Mouse (Mus musculus) embryo, embryonic 11.5 days (tissue): ENCODE data around the gene Ctla2b.
"Not testable (repeated sequence)": the region's sequence is repeated elsewhere in the genome, so short reads cannot be mapped to it uniquely, and the experiment has no call there.

ENCODE experiments used
- DNase-seq: peaks from one replicate; pipeline ENCODE4 v3.0.0-alpha.2; 2012; ENCODE audit warnings: low read depth, low spot score

Gene Ctla2b

DNA sequence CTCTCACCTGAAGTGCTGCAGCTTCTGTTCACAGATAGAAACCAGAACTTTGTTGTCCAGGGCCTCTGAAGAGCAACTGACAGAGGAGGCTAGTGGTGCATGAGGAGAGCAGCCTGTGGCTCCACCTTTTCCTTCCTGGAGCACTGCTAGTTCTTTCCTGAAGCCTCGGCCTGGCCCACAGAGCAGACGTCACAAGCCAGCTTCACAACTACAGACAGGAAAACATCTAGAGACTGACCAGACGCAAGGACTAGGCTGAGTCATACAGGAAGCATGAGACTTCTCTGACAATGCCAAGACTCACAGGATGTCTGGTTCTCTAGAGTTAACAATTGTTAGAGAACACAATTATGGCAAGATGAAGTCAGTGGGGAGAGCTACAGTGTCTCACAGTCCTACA is at the start of gene Ctla2b:
Ctla2b (minus strand) TSS at position 120 of the 400 bp plus-strand sequence.
- no peak for DNase-seq

DNA sequence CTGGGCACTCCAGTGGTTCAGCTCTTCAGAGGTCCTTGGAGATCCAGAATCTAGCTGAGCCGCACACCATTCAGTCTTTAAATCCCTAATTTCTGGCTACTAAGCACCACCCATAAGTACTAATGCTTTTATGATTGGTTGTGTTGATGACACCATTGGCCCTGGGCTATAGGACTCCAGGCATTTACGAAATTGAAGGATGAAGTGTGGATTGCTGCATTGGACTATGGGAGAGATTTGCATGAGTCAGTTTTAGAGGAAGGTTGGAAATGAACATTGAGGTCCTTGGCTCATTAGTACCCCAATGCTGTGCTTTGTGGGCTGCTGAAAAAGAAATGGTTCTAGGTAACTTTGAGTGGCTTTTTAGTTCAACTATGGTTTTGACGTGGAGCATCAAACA is 44.6 kb upstream of the Ctla2b start, which contains the start of gene Tpbpa:
Tpbpa (minus strand) TSS at position 101 of the 400 bp plus-strand sequence.
- DNase-seq: not testable (repeated sequence)

DNA sequence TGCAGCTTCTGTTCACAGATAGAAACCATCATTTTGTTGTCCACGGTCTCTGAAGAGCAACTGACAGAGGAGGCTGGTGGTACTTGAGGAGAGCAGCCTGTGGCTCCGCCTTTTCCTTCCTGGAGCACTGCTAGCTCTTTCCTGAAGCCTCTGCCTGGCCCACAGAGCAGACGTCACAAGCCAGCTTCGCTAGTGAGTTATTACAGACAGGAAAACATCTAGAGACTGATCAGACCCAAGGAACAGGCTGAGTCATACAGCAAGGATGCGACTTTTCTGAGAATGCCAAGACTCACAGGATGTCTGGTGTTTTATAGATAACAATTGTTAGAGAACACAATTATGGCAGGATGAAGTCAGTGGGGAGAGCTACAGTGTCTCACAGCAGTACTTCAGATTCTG is 39.3 kb upstream of the Ctla2b start, which contains the start of the genes Gm49391 and Ctla2a:
Gm49391 (minus strand) TSS at position 72 of the 402 bp plus-strand sequence.
Ctla2a (minus strand) TSS at position 126 of the 402 bp plus-strand sequence.
- no peak for DNase-seq

DNA sequence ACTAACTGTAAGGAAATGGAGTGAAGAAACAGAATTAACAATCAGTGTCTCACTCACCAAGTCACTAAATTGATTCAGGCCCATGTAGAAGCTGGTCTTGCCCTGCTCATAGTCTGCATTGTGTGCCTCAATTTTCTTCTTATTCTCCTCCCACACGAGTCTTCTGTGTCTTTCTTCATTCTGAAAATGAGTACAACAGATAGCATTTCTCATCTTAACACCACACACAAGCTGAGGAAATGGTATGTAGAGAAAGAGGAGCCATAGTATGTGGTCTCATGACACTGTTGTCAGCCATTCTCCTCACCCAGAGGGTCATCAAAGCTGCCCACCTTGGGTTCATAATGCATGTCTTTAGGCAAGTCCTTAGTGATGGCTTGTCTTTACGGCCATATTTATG is 38.2 kb upstream of the Ctla2b start, which contains the start of gene Gm49393:
Gm49393 (minus strand) TSS at position 101 of the 400 bp plus-strand sequence.
- not testable (repeated sequence) for DNase-seq

DNA sequence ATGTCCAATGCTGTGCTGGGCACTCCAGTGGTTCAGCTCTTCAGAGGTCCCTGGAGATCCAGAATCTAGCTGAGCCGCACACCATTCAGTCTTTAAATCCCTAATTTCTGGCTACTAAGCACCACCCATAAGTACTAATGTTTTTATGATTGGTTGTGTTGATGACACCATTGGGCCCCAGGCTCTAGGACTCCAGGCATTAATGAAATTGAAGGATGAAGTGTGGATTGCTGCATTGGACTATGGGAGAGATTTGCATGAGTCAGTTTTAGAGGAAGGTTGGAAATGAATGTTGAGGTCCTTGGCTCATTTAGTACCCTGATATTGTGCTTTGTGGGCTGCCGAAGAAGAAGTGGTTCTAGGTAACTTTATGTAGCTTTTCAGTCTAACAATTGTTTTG is 7.5 kb upstream of the Ctla2b start, which contains the start of gene Tpbpb:
Tpbpb (minus strand) TSS at position 101 of the 400 bp plus-strand sequence.
- not testable (repeated sequence) for DNase-seq

DNA sequence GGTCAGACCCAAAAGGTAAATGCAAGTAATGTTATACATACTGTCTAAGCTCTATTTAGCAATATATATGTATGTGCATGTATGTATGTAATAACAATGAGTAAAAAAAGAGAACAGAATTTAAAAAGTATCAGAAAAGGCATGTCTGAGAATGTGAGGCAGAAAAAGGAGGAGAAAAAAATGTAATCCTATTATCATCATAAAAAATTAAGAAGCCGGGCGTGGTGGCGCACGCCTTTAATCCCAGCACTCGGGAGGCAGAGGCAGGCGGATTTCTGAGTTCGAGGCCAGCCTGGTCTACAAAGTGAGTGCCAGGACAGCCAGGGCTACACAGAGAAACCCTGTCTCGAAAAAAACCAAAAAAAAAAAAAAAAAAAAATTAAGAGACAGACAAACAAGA is 453 bp downstream of the Ctla2b start, which contains the start of gene Gm49392:
Gm49392 (minus strand) TSS at position 101 of the 400 bp plus-strand sequence.
- not testable (repeated sequence) for DNase-seq

DNA sequence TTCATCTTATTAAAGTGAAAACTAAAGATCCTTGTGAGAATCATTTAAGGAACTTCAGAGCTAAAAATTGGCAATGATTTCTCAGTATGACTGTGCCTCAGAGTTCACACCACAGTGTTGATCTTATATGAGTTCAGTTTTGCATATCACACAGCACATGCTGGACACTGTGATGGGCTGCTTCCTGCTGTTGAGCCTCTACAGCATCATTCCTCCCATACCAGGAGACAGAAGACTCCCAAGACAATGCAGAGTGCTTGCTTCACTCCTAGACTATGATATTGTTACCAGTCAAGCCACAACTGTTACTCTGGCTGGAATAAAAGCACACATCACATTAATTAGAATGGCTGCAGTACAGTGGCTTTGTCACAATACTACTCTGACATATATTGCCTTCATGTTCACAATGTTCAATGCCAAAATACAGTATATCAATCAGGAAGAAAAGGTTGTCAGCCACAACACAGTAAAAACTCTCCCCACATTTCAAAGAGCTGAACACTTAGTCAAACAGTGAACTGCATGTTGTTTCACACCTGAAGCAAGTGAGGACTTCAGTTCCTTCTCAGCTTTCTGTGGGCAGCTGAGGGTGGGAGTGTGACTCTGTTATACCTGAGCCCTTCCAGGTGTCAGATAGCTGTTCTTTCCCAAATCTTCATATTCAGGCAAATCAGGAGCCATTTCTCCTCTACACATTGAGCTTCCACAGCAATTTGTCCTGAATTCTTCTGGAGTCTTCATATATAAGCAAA is 1.7 kb downstream of the Ctla2b start:
- no peak for DNase-seq

DNA sequence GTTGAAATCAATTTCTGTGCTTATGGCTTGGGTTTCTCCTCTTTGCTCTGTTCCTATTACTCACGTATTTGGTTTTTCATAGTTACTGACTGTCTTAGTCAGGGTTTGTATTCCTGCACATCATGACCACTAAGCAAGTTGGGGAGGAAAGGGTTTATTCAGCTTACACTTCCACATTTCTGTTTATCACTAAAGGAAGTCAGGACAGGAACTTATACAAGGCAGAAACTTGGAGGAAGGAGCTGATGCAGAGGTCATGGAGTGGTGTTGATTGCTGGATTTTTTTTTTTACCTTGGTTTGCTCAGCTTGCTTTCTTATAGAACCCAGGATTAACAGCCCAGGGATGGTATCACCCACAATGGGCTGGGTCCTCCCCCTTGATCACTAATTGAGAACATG is 4.9 kb downstream of the Ctla2b start:
- no peak for DNase-seq

DNA sequence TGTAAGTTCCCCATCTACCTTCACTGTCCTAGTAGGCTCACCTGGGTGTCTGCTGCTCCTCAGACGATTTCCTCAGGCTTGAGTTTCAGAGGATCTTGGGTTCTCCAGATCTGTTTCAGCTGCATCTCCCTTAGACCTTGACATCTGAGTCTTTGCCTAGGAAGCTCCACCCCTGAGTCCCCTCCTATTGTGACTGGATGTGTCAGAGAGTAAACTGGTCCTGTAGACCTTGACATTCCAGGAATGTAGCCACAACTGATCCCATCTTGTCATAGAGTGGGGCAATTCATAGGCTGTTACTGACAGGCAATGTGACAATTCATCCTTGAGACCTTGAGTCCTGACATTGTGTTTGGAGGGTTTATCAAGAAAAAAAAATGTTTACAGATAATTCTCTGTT is 33.0 kb downstream of the Ctla2b start, which contains the start of gene 4930486L24Rik:
4930486L24Rik (minus strand) TSS at position 195 of the 400 bp plus-strand sequence.
- DNase-seq: no peak

DNA sequence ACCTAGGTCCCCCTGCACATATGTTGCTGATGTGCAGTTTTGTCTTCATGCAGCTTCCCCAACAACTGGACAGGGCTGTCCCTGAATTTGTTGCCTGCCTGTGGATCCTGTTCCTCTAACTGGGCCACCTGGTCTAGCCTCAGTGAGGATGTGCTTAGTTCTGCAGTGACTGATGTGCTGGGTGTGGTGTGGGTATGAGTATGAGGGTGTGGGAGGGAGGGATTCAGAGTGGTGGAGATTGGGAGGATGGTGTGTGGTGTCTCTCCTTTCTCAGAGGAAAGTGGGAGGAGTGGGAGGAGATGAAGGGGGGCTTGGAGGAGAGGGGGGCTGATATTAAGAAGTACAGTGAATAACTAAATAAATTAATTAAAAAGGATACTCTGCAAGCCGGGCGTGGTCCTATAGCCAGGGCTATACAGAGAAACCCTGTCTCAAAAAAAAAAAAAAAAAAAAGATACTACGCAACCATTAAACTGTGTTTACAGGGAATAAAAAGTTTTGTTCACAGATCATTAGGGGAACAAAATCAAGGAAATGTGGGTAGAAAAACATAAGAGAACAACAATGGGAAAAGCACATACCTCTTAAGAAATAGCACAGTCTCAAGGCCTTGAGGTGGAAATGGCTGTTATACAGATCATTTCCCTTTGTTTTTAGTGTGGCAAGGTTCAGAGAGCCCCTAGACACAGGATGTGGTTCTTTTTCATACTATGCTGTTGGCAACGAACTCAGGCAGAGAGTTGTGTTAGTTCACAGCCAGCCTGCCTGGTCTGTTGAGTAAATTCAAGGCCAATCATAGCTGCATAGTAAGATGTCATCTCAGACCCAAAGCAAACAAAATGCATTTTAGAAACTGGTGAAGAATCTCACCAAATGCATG is 48.8 kb downstream of the Ctla2b start:
- DNase-seq: no peak
